Mouse (Mus musculus): ENCODE data around the gene Itsn1.

Gene Itsn1

DNA sequence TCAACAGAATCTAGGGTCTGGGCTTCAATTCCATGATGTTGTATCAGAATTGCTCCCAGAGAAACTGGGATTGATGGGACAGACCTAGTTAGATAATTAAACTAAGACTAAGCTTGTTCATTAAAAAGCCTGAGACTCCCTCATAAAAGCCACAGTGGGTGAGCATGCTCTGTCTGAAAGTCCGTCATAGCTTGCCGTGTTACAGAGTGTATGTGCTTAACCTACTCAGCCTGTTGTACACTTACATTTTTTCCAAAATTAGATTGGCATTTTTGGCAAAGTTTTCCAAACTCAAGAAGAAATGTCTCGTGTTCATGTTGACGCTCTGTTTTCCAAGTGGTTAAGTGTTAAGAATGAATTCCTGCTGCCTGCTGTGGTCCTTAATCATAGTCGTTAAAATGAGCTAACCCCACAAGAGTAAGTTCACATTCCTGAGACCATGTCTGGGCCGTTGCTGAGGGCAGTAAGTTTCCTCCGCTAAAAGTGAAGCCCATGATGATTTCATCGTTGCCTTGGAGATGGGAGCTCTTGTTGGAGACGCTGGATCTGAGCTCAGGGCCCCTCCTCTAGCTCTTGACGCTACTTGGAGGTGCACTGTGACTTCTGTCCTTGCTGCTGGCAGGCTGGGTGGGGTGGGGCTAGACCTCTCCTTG lies 117.1 kb downstream of the Itsn1 start:
- no peak for DNase-seq (ENCODE audit: low spot score)

GRCm38 (mm10) chr16:91847525-91848225 lies 118.6 kb downstream of the Itsn1 start:
- no peak for DNase-seq (ENCODE audit: low spot score)

DNA sequence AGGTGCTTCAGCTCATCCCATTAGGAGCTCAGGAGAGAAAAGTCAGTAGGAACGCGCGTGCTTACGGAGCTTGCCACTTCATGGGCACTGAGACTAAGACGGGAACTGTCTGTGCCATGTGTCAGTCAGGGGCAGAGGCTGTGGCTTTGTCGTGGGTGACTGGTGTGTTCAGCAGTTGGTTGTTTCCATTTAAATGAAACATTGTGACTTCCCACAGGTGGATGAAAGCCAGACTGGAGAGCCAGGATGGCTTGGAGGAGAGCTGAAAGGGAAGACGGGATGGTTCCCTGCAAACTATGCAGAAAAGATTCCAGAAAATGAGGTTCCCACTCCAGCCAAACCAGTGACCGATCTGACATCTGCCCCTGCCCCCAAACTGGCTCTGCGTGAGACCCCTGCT lies 119.4 kb downstream of the Itsn1 start:
- peak; percentile 75 for DNase-seq (ENCODE audit: low spot score)

- peak; percentile 96 for DNase-seq (ENCODE audit: low spot score)
Measured at GRCm38 (mm10) chr16:91848906-91849603, 120.0 kb downstream of the Itsn1 start.

DNA sequence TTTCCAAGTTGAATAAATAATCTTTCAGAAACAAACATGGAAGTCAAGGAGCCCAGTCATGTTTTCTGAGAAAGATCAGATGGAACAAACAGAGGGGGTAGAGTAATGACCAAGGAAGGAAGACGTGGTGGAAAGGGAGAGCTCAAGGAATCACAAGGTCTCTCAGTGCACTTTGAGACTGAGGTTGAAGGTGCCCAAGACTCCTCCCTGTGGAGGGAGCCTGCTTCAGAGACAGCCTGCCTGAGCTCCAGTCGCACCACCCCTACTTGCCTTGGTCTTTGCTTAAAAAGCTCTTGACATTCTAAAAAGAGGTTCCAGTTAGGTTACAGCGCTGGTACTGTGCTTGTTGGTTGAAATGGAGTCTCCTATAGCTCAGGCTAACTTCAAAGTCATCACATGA lies 121.1 kb downstream of the Itsn1 start:
- no peak for DNase-seq (ENCODE audit: low spot score)

- no peak for DNase-seq (ENCODE audit: low spot score)
Measured at GRCm38 (mm10) chr16:91851456-91852231, 122.6 kb downstream of the Itsn1 start.

DNA sequence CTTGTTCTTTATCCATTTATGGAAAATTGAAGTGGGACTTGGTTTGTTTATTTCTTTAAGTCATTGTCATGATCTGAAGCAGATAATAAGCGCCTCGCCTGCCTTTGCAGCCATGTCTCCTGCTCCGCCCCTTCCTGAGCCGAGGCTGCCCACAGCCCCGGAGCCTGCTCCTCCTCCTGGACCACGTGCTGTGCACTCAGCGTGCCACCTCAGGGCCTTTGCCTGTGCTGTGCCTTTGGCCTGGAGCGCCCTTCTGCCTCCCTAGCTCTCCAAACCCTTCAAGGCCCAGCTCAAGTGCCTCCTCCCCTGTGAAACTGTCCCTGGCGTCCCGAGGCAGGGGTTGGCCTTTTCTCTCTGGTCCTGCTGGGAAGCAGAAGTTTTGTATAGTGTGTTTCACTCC lies 123.7 kb downstream of the Itsn1 start:
- DNase-seq (ENCODE audit: low spot score) = no peak

GRCm38 (mm10) chr16:91853223-91853622 lies 124.1 kb downstream of the Itsn1 start:
- no peak for DNase-seq (ENCODE audit: low spot score)

DNA sequence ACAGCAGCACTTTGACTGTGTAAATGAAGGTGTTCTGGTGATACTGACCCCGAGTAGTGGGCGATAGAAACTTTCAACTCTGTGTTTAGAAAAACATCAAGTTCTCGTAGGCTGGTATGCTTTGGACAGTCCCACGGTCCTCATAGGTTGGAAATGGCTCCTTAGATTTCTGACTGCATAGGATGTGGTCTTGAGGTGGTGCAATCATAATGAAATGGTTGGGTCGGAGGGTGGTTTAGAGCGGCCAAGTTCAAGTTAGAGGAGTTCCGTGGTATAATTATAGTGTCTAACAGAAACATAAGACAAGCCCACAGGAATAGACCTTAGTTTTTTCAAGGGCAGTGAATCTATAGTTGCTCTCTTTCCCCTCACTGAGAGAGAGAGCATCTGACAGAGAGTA lies 129.6 kb downstream of the Itsn1 start:
- DNase-seq (ENCODE audit: low spot score) = no peak

GRCm38 (mm10) chr16:91859203-91859602 lies 130.1 kb downstream of the Itsn1 start:
- DNase-seq (ENCODE audit: low spot score) = peak; percentile 48

DNA sequence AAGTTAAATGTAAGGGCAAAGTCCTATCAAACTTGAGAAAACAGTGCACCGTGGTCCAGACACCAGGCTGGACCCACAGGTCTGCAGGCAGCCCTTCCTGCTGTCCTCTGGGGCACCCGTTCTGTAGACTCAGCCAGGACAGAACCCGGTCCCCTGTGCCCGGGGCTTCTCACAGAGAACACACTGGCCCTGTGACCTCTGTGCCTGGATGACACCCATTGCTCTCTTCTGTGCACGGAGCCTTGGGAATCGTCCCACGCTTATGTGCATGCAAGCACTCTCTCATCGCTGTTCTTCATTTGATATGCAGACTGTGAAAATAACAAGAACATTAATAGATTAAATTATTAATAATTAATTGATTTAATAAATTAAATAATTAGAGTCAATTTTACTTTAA lies 130.9 kb downstream of the Itsn1 start:
- DNase-seq (ENCODE audit: low spot score) = peak; percentile 73

DNA sequence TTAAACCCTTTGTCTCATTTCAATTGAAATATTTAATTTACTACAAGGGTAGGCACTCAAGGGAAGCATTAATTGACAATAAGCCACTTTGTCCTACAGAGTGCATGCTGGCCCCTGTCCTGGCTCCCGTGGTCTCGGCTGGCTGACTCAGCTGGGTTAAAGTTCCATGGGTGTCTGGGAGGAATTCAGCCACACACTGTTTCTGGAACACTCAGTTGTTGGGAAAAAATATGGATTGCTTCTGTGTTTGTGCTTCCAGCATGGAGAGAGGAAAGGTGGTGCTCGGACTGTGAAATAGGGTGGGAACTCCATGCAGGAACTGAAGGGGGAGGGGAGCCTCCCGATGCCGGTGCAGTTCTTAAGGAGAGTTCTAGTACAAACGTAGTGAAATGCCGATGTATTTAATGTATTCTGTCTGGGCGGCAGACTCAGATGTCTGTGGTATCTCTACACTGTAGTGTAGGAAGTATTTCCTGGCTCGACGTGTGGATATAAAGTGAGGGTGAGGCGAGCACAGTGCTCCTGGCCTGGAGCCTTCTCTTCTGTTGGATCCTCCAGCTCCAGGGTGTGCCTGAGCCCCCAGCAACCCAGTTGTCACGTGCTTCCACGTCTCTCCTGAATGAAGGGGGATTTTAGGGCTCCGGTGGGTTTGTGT lies 131.5 kb downstream of the Itsn1 start:
- DNase-seq (ENCODE audit: low spot score) = peak; percentile 89

DNA sequence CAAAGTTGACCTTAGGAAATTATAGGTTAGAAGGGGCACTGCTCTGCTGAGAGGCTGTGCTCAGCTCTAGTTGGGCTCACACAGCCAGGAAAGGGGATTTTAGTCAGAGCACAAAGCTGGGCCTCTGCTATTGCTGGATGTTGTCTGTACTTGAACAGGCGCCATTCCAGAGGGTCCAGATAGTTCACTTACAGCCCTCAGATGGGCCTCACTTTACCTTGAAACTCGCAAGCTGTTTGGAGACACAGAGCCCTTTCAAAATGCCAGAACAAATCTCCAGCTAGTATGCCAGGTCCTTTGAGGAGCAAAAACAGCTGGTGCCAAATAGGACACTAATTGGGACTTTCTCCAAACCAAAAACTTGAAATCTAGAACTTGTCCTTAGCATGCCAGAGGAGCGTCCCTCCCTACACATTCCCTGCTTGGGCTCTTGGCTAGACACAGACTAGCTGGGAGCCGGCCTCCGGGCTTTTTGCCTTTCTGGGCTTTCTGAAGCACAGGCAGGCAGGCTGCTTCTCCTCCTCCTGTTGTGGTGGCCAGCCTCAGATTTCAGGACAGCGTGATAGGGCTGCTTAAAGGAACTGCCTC lies 132.8 kb downstream of the Itsn1 start:
- peak; percentile 96 for DNase-seq (ENCODE audit: low spot score)

GRCm38 (mm10) chr16:91862836-91863235 lies 133.8 kb downstream of the Itsn1 start:
- DNase-seq (ENCODE audit: low spot score) = no peak

- no peak for DNase-seq (ENCODE audit: low spot score)
Measured at GRCm38 (mm10) chr16:91864646-91865332, 135.7 kb downstream of the Itsn1 start.

DNA sequence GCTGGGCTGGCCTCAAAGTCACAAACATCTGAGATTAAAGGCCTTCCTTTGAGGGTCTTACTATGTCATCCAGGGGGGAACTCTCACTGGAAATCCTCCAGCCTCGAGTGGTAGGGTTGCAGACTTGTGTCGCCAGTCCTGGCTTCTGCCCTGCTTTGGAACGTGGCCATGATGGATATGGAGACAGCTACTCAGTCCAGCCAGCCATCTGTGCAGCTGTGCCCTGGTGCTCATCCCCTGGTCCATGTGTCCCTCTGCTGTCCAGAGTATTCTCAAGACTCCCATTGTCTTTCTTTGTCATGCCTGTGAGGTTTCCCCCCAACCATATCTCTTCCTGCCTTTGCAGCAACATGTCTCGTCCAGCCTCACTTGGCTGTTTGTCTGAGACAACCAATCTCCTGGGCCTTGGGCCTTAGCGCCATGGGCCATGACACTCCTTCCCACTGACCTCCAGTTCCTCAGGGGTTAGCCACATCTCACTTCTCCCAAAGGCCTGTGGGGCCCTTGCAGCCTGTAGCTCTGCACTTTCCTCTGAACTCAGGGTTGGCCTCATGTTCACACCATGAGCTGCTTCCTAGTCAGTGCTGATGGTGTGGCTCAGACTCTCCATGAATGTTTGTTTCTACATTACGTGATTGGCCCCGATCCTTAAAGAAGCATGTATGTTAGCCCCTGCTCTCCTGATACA lies 136.6 kb downstream of the Itsn1 start:
- DNase-seq (ENCODE audit: low spot score) = peak; percentile 87

DNA sequence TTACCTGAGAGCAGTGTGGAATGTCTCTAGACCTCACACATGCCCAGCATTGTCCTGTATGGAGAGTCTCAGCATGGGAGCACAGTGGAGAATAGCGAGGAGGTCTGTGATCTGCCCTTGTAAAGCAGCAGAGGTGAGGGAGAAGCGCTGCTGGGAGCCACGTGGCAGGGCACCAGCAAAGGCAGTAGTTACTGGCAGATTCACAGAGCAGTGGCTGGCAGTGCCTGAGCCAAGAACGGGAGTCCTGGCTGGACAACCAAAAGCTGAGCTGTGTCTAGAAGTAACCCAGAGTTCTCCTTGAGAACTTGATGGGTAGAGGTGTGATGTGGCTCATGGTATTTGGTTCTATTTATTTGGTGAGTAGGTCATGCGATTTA lies 137.2 kb downstream of the Itsn1 start:
- peak; percentile 80 for DNase-seq (ENCODE audit: low spot score)

- no peak for DNase-seq (ENCODE audit: low spot score)
Measured at GRCm38 (mm10) chr16:91867672-91868071, 138.6 kb downstream of the Itsn1 start.

- no peak for DNase-seq (ENCODE audit: low spot score)
Measured at GRCm38 (mm10) chr16:91868943-91869911, 140.1 kb downstream of the Itsn1 start.

All from adipocyte (in vitro differentiated cells).